Mouse (Mus musculus): ENCODE measurements around the gene Nadk.
"Not testable (repeated sequence)": the region's sequence is repeated elsewhere in the genome, so short reads cannot be mapped to it uniquely, and the experiment has no call there.

Nadk gene

GRCm38 (mm10) chr4:155569818-155570217 is 7.6 kb downstream of the Nadk start:
- no peak for DNase-seq (ENCODE audit: low spot score in 2 of 2)

- DNase-seq (ENCODE audit: low spot score in 2 of 2) = not testable (repeated sequence)
Observed at GRCm38 (mm10) chr4:155570315-155570714, 8.1 kb downstream of the Nadk start.

GRCm38 (mm10) chr4:155571442-155571841 is 9.3 kb downstream of the Nadk start:
- no peak for DNase-seq (ENCODE audit: low spot score in 2 of 2)

DNA sequence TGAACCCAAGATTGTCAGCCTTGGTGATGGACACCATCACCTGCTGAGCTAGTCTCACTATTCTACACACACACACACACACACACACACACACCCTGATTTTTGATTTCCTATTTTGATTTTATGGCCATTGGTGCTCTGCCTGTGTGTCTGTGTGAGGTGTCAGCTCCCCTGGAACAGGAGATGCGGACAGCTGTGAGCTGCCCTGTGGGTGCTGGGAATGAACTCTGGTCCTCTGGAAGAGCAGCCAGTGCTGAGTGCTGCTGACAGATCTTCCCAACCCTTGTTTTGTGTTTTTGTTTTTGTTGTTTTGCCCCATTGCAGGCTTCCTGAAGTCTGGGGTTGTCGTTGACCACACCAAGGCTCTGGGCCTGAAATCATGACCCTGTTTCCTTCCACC is 11.0 kb downstream of the Nadk start:
- no peak for DNase-seq (ENCODE audit: low spot score in 2 of 2)

DNA sequence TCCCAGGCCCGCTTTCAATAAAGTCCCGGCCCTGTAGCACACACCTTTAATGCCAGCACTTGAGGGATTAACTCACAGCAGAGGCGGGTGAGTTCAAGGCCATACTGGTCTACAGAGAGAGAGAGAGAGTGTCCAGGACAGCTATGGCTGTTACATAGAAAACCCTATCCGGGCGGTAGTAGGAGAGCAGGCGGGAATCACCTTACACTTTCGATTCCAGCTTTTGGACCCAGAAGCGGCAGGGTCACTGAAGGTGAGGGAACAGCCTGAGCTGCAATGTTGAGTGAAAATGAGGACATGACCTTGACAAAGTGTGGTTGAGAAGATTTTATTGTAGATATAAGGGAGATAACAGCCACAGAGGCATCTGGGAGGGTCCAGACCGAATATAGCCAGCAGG is 11.7 kb downstream of the Nadk start:
- no peak for DNase-seq (ENCODE audit: low spot score in 2 of 2)

GRCm38 (mm10) chr4:155574931-155575330 is 12.8 kb downstream of the Nadk start:
- DNase-seq (ENCODE audit: low spot score in 2 of 2) = no peak

- no peak for DNase-seq (ENCODE audit: low spot score in 2 of 2)
Observed at GRCm38 (mm10) chr4:155575521-155575920, 13.3 kb downstream of the Nadk start.

DNA sequence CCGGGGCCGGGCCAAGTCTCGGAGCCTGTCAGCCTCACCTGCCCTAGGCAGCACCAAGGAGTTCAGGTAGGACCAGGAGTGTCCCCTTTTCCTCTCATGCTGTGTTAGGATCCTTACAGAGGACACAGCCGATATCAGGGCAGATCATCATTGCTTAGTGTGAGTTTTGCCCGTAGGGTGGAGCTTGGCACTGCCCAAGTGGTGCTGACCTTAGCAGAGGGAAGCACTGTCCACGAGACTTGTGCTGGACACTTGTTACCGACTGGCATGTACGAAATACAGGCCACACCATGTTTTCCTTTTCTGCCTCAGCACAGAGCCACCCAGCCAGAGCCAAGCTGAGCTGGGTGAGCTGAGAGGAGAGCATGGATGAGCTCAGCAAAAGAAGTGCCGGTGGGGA is 15.0 kb downstream of the Nadk start:
- DNase-seq (ENCODE audit: low spot score in 2 of 2) = no peak

GRCm38 (mm10) chr4:155577741-155578140 is 15.6 kb downstream of the Nadk start:
- DNase-seq (ENCODE audit: low spot score in 2 of 2) = no peak

DNA sequence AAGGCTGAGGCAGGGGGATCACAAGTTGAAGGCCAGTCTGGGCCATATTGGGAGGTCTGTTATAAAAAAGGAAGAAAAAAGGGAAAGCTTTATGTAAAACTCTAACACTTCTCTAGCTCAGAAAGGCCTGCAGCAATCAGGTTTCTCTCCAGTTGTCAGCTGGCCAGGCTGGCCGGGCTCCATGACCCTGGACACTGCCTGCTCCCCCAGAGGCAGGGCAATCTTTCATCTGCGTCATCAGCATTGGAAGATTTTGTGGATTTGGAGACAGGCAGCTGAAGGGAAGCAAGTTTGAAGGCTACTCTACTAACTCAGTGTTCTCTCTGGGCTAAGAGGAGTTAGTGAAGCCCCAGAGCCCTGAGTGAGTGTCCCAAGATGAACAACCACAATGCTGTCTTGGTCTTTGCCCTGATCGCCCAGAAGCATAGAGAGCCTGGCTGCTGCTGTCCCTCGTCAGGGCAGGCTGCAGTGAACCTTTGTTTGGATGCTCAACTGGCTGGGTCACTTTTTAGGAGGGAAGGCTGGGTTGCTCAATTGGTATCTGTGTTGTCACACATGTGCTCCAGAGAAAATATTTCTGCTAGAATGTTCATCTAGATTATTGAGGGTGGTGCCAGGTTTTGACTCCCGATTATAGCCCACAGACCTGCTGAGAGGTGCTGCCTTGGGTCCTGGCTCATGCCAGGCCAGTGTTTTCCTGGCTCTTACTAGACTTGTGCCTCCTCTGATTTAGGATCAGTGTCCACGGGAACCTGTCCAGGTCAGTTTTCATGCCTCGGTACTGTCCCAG is 16.4 kb downstream of the Nadk start:
- peak in 1 of 2 experiments; percentile 82 for DNase-seq (ENCODE audit: low spot score in 2 of 2)

DNA sequence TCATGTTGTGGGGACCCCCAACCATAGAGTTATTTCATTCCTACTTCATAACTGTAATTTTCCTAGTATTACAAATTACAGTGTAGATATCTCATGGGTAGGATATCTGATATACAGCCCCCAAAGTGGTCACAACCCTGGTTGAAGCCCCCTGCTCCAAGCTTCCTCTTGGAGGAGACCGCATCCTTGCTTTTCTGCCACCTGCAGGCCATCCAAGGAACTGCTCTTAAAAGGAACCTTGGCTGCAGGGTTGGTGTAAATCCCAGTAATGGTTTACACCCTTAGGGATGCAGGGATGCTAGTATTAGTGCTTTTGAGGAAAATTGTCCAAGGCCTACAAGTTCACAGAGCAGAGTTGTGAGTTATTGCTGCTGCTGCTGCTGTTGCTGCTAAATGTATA is 18.2 kb downstream of the Nadk start:
- DNase-seq (ENCODE audit: low spot score in 2 of 2) = no peak

GRCm38 (mm10) chr4:155582279-155582905 is 20.2 kb downstream of the Nadk start:
- DNase-seq (ENCODE audit: low spot score in 2 of 2) = peak; percentile 45 to 74

GRCm38 (mm10) chr4:155589356-155589755 is 27.2 kb downstream of the Nadk start:
- no peak for DNase-seq (ENCODE audit: low spot score in 2 of 2)

- DNase-seq (ENCODE audit: low spot score in 2 of 2) = no peak
Observed at GRCm38 (mm10) chr4:155591012-155591719, 29.0 kb downstream of the Nadk start.

DNA sequence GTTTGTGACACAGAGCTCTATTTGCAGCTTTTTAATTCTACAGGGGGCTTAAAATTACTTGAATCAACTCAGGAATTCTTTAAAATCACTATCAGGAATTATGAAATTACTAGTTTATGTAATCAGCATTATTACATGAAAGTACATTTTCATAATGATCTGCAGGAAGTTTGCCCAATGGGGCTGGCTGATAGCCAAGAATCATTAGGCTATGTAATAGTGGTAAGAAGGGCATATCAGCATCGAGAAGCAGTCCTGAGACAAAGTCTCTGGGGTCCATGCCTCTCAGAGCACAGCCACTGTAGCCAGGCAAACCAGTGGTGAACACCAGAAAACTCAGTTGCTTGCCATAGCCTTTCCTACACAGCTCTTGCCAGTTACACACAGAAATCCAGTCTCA is 31.6 kb downstream of the Nadk start:
- DNase-seq (ENCODE audit: low spot score in 2 of 2) = no peak

- no peak for DNase-seq (ENCODE audit: low spot score in 2 of 2)
Observed at GRCm38 (mm10) chr4:155595777-155596176, 33.6 kb downstream of the Nadk start.

GRCm38 (mm10) chr4:155596606-155597005 is 34.4 kb downstream of the Nadk start:
- no peak for DNase-seq (ENCODE audit: low spot score in 2 of 2)

- no peak for DNase-seq (ENCODE audit: low spot score in 2 of 2)
Observed at GRCm38 (mm10) chr4:155598536-155598935, 36.4 kb downstream of the Nadk start.

DNA sequence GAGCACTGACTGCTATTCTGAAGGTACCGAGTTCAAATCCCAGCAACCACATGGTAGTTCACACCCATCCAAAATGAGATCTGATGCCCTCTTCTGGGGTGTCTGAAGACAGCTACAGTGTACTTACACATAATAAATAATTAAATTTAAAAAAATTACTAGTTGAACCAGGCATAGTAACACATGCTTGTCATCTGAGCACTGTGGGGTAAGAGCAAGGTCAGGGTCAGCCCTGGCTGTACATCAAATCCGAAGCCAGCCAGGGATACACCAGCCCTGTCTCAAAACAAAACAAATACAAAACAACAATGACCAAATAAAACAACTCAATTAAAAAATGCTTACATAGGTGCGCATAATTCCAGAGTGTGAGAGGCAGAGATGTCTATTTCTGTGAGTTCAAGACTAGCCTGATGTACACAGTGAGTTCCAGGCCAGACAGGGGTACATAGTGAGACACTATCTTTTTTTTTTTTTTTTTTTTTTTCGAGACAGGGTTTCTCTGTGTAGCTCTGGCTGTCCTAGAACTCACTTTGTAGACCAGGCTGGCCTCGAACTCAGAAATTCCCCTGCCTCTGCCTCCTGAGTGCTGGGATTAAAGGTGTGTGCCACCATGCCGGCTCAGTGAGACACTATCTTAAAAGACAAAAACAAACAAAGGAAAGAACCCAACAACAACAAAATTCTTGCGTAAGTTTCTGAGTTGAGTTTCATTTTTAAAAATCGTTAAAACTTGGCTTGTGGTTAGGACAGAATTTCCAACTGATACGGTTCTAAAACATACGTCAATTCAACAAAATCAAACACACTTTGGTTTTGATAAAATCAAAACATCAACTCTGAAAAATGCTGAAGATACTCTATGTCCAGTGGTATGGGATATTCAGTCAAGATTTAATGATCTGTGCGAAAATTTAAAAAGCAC is 38.0 kb downstream of the Nadk start:
- no peak for DNase-seq (ENCODE audit: low spot score in 2 of 2)

- DNase-seq (ENCODE audit: low spot score in 2 of 2) = peak; percentile 91 to 95
Observed at GRCm38 (mm10) chr4:155601091-155601996, 39.2 kb downstream of the Nadk start, which contains the start of gene Slc35e2. Slc35e2 (plus strand) TSS chr4:155601416.

Measured in urinary bladder, postnatal 36 days (tissue).